Mouse (Mus musculus) heart, adult 2 months (tissue): ENCODE measurements around the gene Lmbr1l. TPM values are rescaled to one million over a fixed set of nuclear protein-coding genes. Genes with fewer than 3 reads are reported as not detected.
"Not testable (repeated sequence)": the region's sequence is repeated elsewhere in the genome, so short reads cannot be mapped to it uniquely, and the experiment has no call there.

Experiments
- DNase-seq, 2 experiments: peaks; one replicate each; pipeline ENCODE4 v3.0.0; 2021
- H3K27ac ChIP-seq: fragments of 200-600 bp; 2 replicates; pipeline ENCODE4 v1.8.1; 2022
- H3K27me3 ChIP-seq: fragments of 200-500 bp; 2 replicates; pipeline ENCODE4 v1.6.1; 2012; ENCODE audit warnings: mild to moderate bottlenecking, low read length, inconsistent platforms, mixed read lengths; ENCODE audit not compliant: control insufficient read depth, insufficient read depth
- H3K36me3 ChIP-seq: fragments of 200-500 bp; 2 replicates; pipeline ENCODE4 v1.6.1; 2012; ENCODE audit warnings: low read length, inconsistent platforms; ENCODE audit not compliant: control insufficient read depth, insufficient read depth
- H3K4me1 ChIP-seq: fragments of 200-500 bp; 2 replicates; pipeline ENCODE4 v1.6.1; 2011; ENCODE audit warnings: low read length; ENCODE audit not compliant: control insufficient read depth, insufficient read depth
- H3K4me3 ChIP-seq: fragments of 200-600 bp; 2 replicates; pipeline ENCODE4 v1.8.1; 2022
- H3K79me2 ChIP-seq: fragments of 200-500 bp; replicated peaks from 2 replicates; pipeline ENCODE4 v1.6.1; 2012; ENCODE audit warnings: mild to moderate bottlenecking, inconsistent platforms, low read length, moderate library complexity, mixed read lengths; ENCODE audit not compliant: control insufficient read depth, insufficient read depth
- H3K9ac ChIP-seq: fragments of 200-500 bp; 2 replicates; pipeline ENCODE4 v1.6.1; 2012; ENCODE audit warnings: low read depth, mild to moderate bottlenecking, control low read depth, inconsistent platforms, low read length, mixed read lengths
- CTCF ChIP-seq: fragments of 200-600 bp; IDR thresholded peaks from 2 replicates; pipeline ENCODE4 v1.8.1; 2022; ENCODE audit warnings: antibody characterized with exemption, mild to moderate bottlenecking, moderate library complexity
- EP300 ChIP-seq: fragments of 200-500 bp; IDR thresholded peaks from 2 replicates; pipeline ENCODE4 v1.6.1; 2011; ENCODE audit warnings: low read depth, low read length, control low read depth; ENCODE audit not compliant: insufficient read depth
- POLR2A ChIP-seq: fragments of 200-500 bp; IDR thresholded peaks from 2 replicates; pipeline ENCODE4 v1.6.1; 2011; ENCODE audit warnings: mild to moderate bottlenecking, low read depth, low read length, control low read depth; ENCODE audit not compliant: insufficient read depth
- WGBS: fragments of 180-500 bp; shearing (Covaris S2); methylation state at CpG from one replicate; pipeline ENCODE4 v1.1.7; 2018; 5-methylcytosine and 5-hydroxymethylcytosine counted together
- intact Hi-C: fragments of 180-260 bp; cut with DNase I; formaldehyde crosslinking; loops from one replicate; pipeline ENCODE4 v1.15.1; 2025
- polyA plus RNA-seq: library from polyadenylated mRNA; depleted of rRNA; stranded (reverse); fragments of >200 nt; gene quantifications from 2 replicates; pipeline ENCODE4 v1.2.3, GENCODE M21; 2012
- total RNA-seq, 2 experiments: library from RNA; stranded (reverse); gene quantifications; 2 replicates each; pipeline ENCODE4 v1.2.3; 2021

Gene Lmbr1l
- total and polyA plus RNA-seq, 3 experiments = 7.1 to 23.2 (median 11.1) TPM

- Histone ChIP-seq H3K36me3 (no peaks in the 10 kb centered on the region), H3K27me3 (no peaks in the 10 kb centered on the region), H3K79me2 (no peaks in the 10 kb centered on the region), H3K9ac (no peak overlapping the region), H3K4me1 (peaks cover 5% of the 10 kb centered on the region), H3K4me3 (no peak overlapping the region), H3K27ac (no peak overlapping the region; the same call in none of the 2 replicates)
- no peak for DNase-seq
- WGBS = 84% methylated on average over 4 of the region's 4 CpGs
- no peak for TF ChIP-seq POLR2A
- TF ChIP-seq EP300 = no peak
- TF ChIP-seq CTCF = no peak
- intact Hi-C loops = no loop called here
These were observed 37.3 kb upstream of the Lmbr1l start for GRCm38 (mm10) chr15:98955324-98955723.

GRCm38 (mm10) chr15:98954425-98955253, 36.6 kb upstream of the Lmbr1l start:
- intact Hi-C loops = no loop called here
- Histone ChIP-seq H3K36me3 (no peaks in the 10 kb centered on the region), H3K27me3 (no peaks in the 10 kb centered on the region), H3K27ac (peak overlapping the region; percentile 93), H3K79me2 (no peaks in the 10 kb centered on the region), H3K9ac (peak overlapping the region; percentile 51; the same call in 1 of the 2 replicates), H3K4me3 (no peak overlapping the region), H3K4me1 (peaks cover 5% of the 10 kb centered on the region)
- peak in 1 of 2 experiments; percentile 29 for DNase-seq
- WGBS = 62% methylated on average over 14 of the region's 14 CpGs
- TF ChIP-seq POLR2A (0 out of 2 replicates have a peak, but pooled peaks have one; percentile 11), EP300 (no peak), CTCF (no peak)

- DNase-seq = peak; percentile 91 to 94
- Histone ChIP-seq H3K27ac (peak within 1 kb of the TSS; percentile 93), H3K79me2 (no peaks in the 10 kb centered on the region), H3K9ac (peak within 1 kb of the TSS; percentile 92), H3K4me3 (peak within 1 kb of the TSS; percentile 99), H3K36me3 (no peaks in the 10 kb centered on the region), H3K4me1 (peaks cover 5% of the 10 kb centered on the region), H3K27me3 (no peaks in the 10 kb centered on the region)
- intact Hi-C loops = loop anchor here (2.0 kb wide), 2 partner anchors 19 to 39 kb away; partner anchors contain the start of gene Tuba1b
- 7% methylated on average over 28 of the region's 28 CpGs for WGBS
- TF ChIP-seq CTCF (no peak), POLR2A (peak; percentile 99), EP300 (peak; percentile 57)
These were observed 35.6 kb upstream of the Lmbr1l start, which contains the start of the genes Gm49450 and Tuba1a for GRCm38 (mm10) chr15:98953401-98954356. Gene Gm49450 (minus strand): TSS chr15:98953551. Gene Tuba1a (minus strand): TSS chr15:98953703.

GRCm38 (mm10) chr15:98952751-98953400, 34.8 kb upstream of the Lmbr1l start:
- H3K4me1 ChIP-seq = peaks cover 5% of the 10 kb centered on the region
- no peaks in the 10 kb centered on the region for H3K79me2 ChIP-seq
- H3K36me3 ChIP-seq = no peaks in the 10 kb centered on the region
- TF ChIP-seq CTCF (peak; percentile 74), EP300 (no peak)
- H3K4me3 ChIP-seq = peak overlapping the region; percentile 99
- no peaks in the 10 kb centered on the region for H3K27me3 ChIP-seq
- H3K9ac ChIP-seq = peak overlapping the region; percentile 92
- intact Hi-C loops = loop anchor here (2.0 kb wide), 2 partner anchors 18 to 40 kb away; partner anchors contain the start of gene Tuba1b
- peak overlapping the region; percentile 93 for H3K27ac ChIP-seq
- peak; percentile 85 to 87 for DNase-seq
- 2% methylated on average over 41 of the region's 41 CpGs for WGBS

GRCm38 (mm10) chr15:98952063-98952455, 34.0 kb upstream of the Lmbr1l start:
- peak overlapping the region; percentile 93 for H3K27ac ChIP-seq
- peak overlapping the region; percentile 21 for H3K9ac ChIP-seq
- no peaks in the 10 kb centered on the region for H3K79me2 ChIP-seq
- H3K36me3 ChIP-seq = no peaks in the 10 kb centered on the region
- DNase-seq = no peak
- H3K27me3 ChIP-seq = no peaks in the 10 kb centered on the region
- no peak for TF ChIP-seq CTCF
- no peak for TF ChIP-seq EP300
- TF ChIP-seq POLR2A = no peak
- peaks cover 5% of the 10 kb centered on the region for H3K4me1 ChIP-seq
- 15% methylated on average over 5 of the region's 5 CpGs for WGBS
- peak overlapping the region; percentile 99 for H3K4me3 ChIP-seq
- intact Hi-C loops = loop anchor here (2.0 kb wide), 2 partner anchors 17 to 41 kb away; partner anchors contain the start of gene Tuba1b

- not testable (repeated sequence) for DNase-seq, H3K79me2 ChIP-seq, H3K4me1 ChIP-seq, H3K36me3 ChIP-seq, H3K27ac ChIP-seq, H3K27me3 ChIP-seq, H3K9ac ChIP-seq
- WGBS = 47% methylated on average over 11 of the region's 15 CpGs
- peak overlapping the region; percentile 99 for H3K4me3 ChIP-seq
- intact Hi-C loops = loop anchor here (2.0 kb wide), 2 partner anchors 17 to 41 kb away; partner anchors contain the start of gene Tuba1b
These were observed 33.4 kb upstream of the Lmbr1l start for GRCm38 (mm10) chr15:98951122-98952062.
